In genomic region chr7:82555803-82556202, GRCm38 (mm10) we compare ENCODE assay signal across 26 mouse cellular contexts.
"Had no signal": no experiment of that assay in that cellular context is flagged by ENCODE, and none has a peak within 500 bp of the region (broad histone marks: within the 10 kb centered on the region; RNA-seq: fewer than 3 reads in every experiment).

No protein-coding gene starts in this region.

- H3K9me3 ChIP-seq: heart, embryonic 12.5 days; hindbrain, embryonic 10.5 days; hindbrain, embryonic 12.5 days; intestine, embryonic 15.5 days; liver, embryonic 13.5 days; liver, embryonic 15.5 days had no signal

- H3K27ac ChIP-seq: gastrocnemius, adult 2 months; heart, adult 2 months; hindbrain, embryonic 10.5 days; hindbrain, embryonic 12.5 days; hindbrain, embryonic 14.5 days; intestine, embryonic 15.5 days; layer of hippocampus, adult 2 months; left cerebral cortex, adult 2 months; liver, embryonic 13.5 days; liver, embryonic 15.5 days had no signal

- ATAC-seq: hindbrain, embryonic 16.5 days; inflammation-experienced regulatory T-cells, adult 6 months; intestine, embryonic 15.5 days; intestine, postnatal 0 days had no signal

- H3K4me3 ChIP-seq: gastrocnemius, adult 2 months; heart, adult 2 months; heart, embryonic 12.5 days; hindbrain, embryonic 10.5 days; hindbrain, embryonic 12.5 days; intestine, embryonic 15.5 days; layer of hippocampus, adult 2 months; left cerebral cortex, adult 2 months; limb, embryonic 13.5 days; liver, embryonic 13.5 days; liver, embryonic 15.5 days had no signal

- H3K9ac ChIP-seq: heart, embryonic 12.5 days; hindbrain, embryonic 12.5 days; hindbrain, embryonic 14.5 days; intestine, embryonic 15.5 days; limb, embryonic 13.5 days; liver, embryonic 13.5 days; liver, embryonic 15.5 days had no signal

- H3K4me1 ChIP-seq: hindbrain, embryonic 10.5 days; hindbrain, embryonic 12.5 days; intestine, embryonic 15.5 days; liver, embryonic 13.5 days; liver, embryonic 15.5 days had no signal

- DNase-seq: gastrocnemius, adult 2 months; gastrocnemius, postnatal 10 days; gastrocnemius, postnatal 25 days; heart, adult 2 months; heart, postnatal 10 days; heart, postnatal 4 days; kidney, adult 18-20 months; kidney, adult 8-10 months; kidney, postnatal 10 days; kidney, postnatal 25 days; kidney, postnatal 4 days; liver; liver, embryonic 13.5 days had no signal

- H3K27me3 ChIP-seq: heart, embryonic 12.5 days; hindbrain, embryonic 12.5 days; intestine, embryonic 15.5 days; limb, embryonic 13.5 days; liver, embryonic 13.5 days; liver, embryonic 15.5 days had no signal

- H3K4me2 ChIP-seq: heart, embryonic 12.5 days; hindbrain, embryonic 12.5 days; hindbrain, embryonic 14.5 days; intestine, embryonic 15.5 days; limb, embryonic 13.5 days; liver, embryonic 11.5 days; liver, embryonic 13.5 days; liver, embryonic 15.5 days had no signal

- H3K36me3 ChIP-seq: heart, embryonic 12.5 days; hindbrain, embryonic 10.5 days; hindbrain, embryonic 12.5 days; intestine, embryonic 15.5 days; limb, embryonic 13.5 days; liver, embryonic 13.5 days; liver, embryonic 15.5 days had no signal
